Mouse (Mus musculus) Muller cell, postnatal 12 days (primary cell): ENCODE measurements at regions not wholly inside any gene's neighbourhood (a gene's known extent, or its start where the extent isn't known, plus 50 kb on each side); places are given as distances from the start of the nearest gene placed in this dataset.
A peak's percentile ranks its signal among the peaks of the same experiment; 100 is the strongest.

ENCODE experiments used
- DNase-seq: peaks from one replicate; pipeline ENCODE4 v3.0.0-alpha.2; 2015; ENCODE audit errors: inconsistent ontology term

- DNase-seq = no peak
Measured at GRCm38 (mm10) chr12:68554943-68555627, 603.9 kb downstream of the Rps29 start.

- DNase-seq = no peak
Measured at GRCm38 (mm10) chr12:68554292-68554691, 604.7 kb downstream of the Rps29 start.

- no peak for DNase-seq
Measured at GRCm38 (mm10) chr12:68541811-68542210, 617.2 kb downstream of the Rps29 start.

- DNase-seq = peak; percentile 30
Measured at GRCm38 (mm10) chr12:68500794-68501193, 658.2 kb downstream of the Rps29 start.

- peak; percentile 17 for DNase-seq
Measured at GRCm38 (mm10) chr12:68463032-68463431, 696.0 kb downstream of the Rps29 start.

- DNase-seq = peak; percentile 19
Measured at GRCm38 (mm10) chr12:68458196-68458595, 700.8 kb downstream of the Rps29 start.

- DNase-seq = no peak
Measured at GRCm38 (mm10) chr12:68426601-68427000, 732.4 kb downstream of the Rps29 start.

GRCm38 (mm10) chr12:68425006-68425405 is 734.0 kb downstream of the Rps29 start:
- DNase-seq = no peak
